Mouse (Mus musculus): Measurements from ENCODE around the gene Fut11.
A peak's percentile ranks its signal among the peaks of the same experiment; 100 is the strongest.

Gene Fut11

DNA sequence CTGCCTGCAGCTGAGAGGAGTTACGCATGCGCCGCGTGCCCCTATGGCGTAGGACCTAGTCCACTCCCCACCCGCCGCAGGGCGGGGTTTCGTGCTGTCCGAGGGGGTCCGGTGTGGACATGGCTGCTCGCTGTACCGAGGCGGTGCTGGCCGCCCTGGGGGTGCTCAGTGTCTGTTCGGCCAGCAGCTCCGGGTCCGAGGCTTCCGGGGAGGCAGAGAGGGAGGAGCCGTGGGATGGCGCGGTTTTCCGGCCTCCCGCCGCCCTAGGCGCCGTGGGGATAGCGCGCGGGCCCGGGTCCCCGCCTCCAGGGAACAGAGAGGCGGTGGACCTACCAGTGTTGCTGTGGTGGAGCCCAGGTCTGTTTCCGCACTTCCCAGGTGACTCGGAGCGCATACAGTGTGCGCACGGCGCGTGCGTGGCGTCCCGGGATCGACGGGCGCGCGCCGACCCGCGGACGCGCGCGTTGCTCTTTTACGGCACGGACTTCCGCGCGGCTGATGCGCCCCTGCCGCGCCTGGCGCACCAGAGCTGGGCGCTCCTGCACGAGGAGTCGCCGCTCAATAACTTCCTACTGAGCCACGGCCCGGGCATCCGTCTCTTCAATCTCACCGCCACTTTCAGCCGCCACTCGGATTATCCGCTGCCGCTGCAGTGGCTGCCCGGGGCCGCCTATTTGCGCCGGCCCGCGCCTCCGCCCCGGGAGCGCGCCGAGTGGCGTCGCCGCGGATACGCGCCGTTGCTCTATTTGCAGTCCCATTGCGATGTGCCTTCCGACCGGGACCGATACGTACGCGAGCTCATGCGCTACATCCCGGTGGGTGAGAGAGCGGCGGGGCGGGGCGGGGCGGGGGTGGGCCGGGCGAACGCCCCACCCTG is at the start of gene Fut11:
Gene Fut11, plus strand, starts transcription at position 85 of the 877 bp plus-strand sequence.
- peak; percentile 93 to 94 for DNase-seq

GRCm38 (mm10) chr14:20645547-20645946 is 49.2 kb upstream of the Fut11 start:
- no peak for DNase-seq

- no peak for DNase-seq
Observed at GRCm38 (mm10) chr14:20646381-20646780, 48.4 kb upstream of the Fut11 start.

- no peak for DNase-seq
Observed at GRCm38 (mm10) chr14:20651000-20651399, 43.8 kb upstream of the Fut11 start.

- no peak for DNase-seq
Observed at GRCm38 (mm10) chr14:20651722-20652256, 43.0 kb upstream of the Fut11 start.

- DNase-seq = no peak
Observed at GRCm38 (mm10) chr14:20654690-20655421, 39.9 kb upstream of the Fut11 start.

GRCm38 (mm10) chr14:20655731-20656130 is 39.0 kb upstream of the Fut11 start:
- no peak for DNase-seq

GRCm38 (mm10) chr14:20656361-20656760 is 38.4 kb upstream of the Fut11 start, which contains the start of gene Myoz1:
TSS of gene Myoz1 (minus strand) at chr14:20656540.
- DNase-seq = no peak

- peak in 1 of 2 experiments; percentile 44 for DNase-seq
Observed at GRCm38 (mm10) chr14:20658326-20658725, 36.4 kb upstream of the Fut11 start.

DNA sequence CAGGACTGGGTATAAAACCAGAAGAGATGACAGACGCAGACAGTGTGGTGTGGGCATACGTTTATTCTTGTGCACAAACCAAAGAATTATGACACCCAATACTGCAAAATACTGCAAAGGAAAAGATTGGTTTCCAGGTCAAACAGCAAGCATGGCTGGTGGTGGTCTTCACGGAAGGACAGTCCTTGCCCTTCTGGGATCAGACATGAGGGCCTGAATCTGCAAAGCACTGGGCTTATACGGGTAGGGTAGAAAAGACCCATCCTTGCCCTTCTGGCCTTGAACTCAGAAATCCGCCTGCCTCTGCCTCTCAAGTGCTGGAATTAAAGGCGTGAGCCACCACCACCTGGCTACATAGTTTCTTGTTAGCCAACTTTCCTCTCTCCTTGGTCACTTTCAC is 35.9 kb upstream of the Fut11 start:
- DNase-seq = no peak

- DNase-seq = no peak
Observed at GRCm38 (mm10) chr14:20659687-20660086, 35.1 kb upstream of the Fut11 start.

DNA sequence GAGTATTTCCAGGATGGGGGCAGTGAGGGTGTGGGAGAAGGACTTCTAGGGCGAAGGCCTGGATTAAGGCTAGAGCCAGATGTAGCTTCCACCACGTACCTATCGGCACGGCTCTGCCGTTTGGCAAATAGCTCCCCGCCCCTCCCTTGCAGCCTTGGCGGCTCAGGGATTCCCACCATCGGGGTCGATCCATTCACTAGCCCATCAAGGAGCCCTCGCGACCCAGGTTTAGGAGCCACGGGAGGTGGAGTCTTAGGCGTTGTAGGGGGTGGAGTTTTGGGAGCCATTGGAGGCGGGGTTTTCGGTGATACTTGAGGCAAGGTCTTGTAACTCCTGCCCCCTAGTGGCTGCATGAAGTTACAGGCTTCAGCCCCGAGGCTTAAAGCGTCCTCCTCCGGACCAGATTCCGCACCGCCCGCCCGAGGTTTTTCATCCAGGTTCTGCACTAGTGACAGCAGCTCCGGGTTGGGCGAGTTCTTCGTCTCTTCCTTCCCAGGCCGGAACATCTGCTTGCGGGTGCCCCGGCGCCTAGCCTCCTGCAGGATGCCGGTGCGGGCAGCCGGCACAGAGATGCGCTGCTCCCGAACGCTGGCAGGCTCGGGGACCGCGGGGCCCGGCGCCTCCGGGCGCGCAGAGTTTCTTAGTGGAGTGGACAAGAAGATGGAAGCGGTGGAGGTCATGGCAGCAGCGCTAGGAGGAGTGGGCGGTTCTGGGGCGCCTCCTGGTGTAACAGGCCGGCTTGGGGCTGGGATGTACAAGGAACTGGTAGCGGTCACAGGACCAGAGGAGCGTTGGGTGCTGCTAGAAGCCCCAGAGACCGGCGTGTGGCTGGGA is 33.7 kb upstream of the Fut11 start:
- DNase-seq = peak; percentile 92 to 95

DNA sequence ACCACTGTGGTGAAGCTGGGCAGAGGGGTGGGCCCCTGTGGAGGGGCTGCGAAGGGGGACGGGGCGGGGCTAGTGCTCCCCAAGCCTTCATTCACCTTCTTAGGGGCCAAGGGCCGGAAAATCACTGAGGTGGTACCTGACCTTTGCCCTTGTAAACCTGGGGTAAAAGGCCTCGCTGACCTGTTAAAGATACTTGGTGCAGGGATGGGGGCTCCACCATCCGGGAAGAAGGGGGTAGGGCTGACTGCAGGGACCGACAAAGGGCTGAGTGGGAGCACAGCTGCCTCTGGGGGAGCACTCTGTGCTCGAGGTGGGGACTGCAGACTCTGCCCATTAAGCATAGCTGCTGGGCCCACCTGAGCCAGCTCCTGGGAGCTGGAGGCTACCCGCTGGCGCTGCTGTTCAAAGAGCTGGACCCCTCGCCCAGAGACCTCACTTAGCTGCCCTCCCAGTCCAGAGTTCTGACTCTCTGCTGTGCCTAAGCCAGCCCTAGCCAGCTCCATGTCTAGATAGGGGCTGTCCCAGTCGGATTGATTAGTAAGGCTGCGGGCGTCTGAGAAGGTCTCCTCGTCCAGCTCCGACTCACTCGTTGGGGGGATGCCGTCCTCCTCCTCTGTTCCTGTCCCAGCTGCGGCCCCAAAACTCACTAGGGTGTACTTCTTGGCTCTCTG is 33.0 kb upstream of the Fut11 start:
- peak; percentile 36 to 43 for DNase-seq

GRCm38 (mm10) chr14:20662740-20663139 is 32.0 kb upstream of the Fut11 start:
- no peak for DNase-seq

DNA sequence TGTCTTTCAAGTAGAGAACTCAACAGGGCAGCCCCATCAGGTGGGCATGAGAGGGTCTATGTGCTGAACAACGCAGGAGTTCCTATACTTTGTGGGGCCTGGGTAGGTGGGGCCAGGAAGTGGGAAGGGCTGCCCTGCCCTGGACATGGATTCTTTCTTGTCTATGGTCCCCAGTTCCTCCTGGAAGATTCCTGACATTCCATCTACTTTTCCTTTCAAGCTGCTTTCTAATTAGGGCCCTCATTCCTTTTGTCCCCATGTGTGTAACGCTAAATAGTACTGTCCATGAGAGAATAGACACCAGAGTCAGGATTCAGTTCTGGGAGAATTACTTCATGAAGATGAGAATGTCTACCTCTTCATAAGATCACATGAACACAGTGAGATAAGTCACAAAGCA is 31.2 kb upstream of the Fut11 start:
- no peak for DNase-seq

GRCm38 (mm10) chr14:20664436-20664835 is 30.3 kb upstream of the Fut11 start:
- DNase-seq = no peak

DNA sequence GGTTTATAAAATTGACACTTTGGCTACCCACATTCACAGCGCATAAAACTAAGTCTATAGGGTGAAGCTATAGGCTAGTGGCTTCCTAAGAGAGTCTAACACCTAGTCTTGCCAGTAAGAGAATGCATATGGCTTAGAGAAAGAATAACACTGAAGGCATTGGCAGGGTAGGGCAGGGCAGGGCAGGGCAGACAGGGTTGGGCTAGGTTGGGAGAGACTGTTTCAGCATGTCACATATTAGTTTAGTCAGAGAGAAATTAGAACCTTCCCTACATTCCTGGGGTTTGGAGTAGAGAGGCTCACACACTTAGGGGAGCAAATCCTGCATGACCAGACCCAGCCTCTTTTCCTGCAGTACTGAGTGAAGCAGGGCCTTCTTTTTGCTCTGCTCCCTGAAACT is 27.3 kb upstream of the Fut11 start:
- no peak for DNase-seq

DNA sequence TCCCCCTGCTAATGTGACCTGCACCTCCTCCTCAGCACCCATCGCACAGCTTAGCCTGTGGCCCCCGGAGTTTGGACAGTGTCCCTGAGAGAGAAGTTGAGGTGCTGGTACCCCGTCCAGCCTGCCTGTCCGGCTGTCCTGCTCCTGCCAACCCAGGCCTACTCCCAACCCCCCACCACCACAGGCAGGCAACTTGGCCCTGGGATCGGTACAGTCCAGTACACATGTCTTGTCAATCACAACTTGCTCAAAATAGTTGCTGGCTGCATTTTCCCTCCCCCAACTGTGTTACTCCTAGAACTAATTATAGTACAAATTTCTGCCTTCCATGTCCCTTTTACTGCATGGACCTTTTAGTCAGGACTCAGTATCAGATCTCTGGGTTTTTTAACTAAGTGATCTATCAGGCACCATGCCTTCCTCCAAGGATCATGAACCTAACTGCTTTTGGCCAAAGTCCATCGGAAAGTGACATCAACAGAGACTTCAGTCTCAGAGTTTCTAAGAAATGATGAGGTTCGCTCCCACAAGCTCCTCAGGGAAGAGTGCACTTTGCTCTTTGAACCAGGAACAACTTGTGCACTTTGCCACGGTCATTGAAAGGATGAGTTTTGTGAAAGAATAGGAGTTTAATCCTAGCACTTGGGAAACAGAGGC is 26.5 kb upstream of the Fut11 start, which contains the start of gene Synpo2l:
Gene Synpo2l, minus strand, starts transcription at position 201 of the 657 bp plus-strand sequence.
- DNase-seq = no peak

GRCm38 (mm10) chr14:20672990-20673389 is 21.8 kb upstream of the Fut11 start:
- DNase-seq = peak in 1 of 2 experiments; percentile 57

GRCm38 (mm10) chr14:20673735-20674063 is 21.1 kb upstream of the Fut11 start:
- DNase-seq = peak in 1 of 2 experiments; percentile 62

DNA sequence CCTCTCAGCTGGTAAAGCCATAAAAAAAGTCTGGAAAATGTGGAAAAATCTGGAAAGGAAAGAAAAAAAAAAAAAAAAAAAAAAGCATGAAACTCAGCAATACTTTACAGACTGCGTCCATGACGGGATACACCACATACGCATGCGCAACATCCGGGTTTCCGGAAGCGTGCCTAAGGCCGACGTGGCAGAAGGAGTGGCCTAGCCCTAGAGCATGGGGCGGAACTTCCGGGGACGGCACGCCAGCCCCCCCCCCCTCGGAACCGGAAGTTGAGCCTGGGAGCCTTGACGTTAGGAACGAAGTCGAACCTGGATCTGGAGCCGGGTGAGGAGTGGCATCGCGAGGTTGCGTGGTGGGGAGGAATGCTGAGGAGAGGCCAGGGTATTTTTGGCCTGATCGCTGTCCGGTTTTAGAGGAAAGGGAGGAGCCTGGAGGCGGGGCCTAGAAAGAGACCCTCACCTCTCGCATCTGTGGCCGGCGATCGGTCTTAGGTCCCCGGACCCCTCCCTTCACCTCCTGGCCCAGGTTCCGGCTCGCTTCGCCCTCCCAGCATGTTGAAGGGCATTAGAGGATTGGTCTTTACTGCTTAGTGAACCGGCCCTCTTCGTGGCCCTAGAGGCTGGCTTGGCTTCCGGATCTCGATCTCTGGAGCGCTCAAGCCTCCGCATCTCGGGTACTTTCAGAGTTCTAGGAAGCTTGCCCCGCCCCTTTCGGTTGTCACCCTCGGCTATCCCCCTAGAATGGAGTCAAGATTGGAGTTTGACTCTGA is 20.5 kb upstream of the Fut11 start, which contains the start of gene Sec24c:
Gene Sec24c, plus strand, starts transcription at position 245 of the 770 bp plus-strand sequence.
- DNase-seq = peak; percentile 97 to 100

Measured in cerebellum, postnatal 25 days (tissue).